Mouse (Mus musculus) hindbrain, embryonic 16.5 days (tissue): Measurements from ENCODE around the gene Olfr191. TPM values are rescaled to one million over a fixed set of nuclear protein-coding genes. Genes with fewer than 3 reads are reported as not detected.
"Not testable (repeated sequence)": the region's sequence is repeated elsewhere in the genome, so short reads cannot be mapped to it uniquely, and the experiment has no call there.

Experiments used
- ATAC-seq: fragments of 200-750 bp; cut with Nextera tagmentation; 2 replicates; pipeline ENCODE4 v1.8.0; 2017; ENCODE audit warnings: moderate TSS enrichment, moderate library complexity
- H3K27ac ChIP-seq: fragments of 300-500 bp; sonication (generic); 2 replicates; pipeline ENCODE4 v1.5.1; 2014; ENCODE audit warnings: low read depth, mild to moderate bottlenecking, control low read depth, low read length, moderate library complexity
- H3K27me3 ChIP-seq: fragments of 300-500 bp; sonication (generic); replicated peaks from 2 replicates; pipeline ENCODE4 v1.6.1; 2014; ENCODE audit warnings: low read length; ENCODE audit not compliant: control insufficient read depth, insufficient read depth
- H3K36me3 ChIP-seq: fragments of 300-500 bp; sonication (generic); 2 replicates; pipeline ENCODE4 v1.6.1; 2014; ENCODE audit warnings: mild to moderate bottlenecking, low read length, moderate library complexity, mixed read lengths; ENCODE audit not compliant: control insufficient read depth, insufficient read depth
- H3K4me1 ChIP-seq: fragments of 300-500 bp; sonication (generic); 2 replicates; pipeline ENCODE4 v1.6.1; 2014; ENCODE audit warnings: low read depth, low read length; ENCODE audit not compliant: control insufficient read depth, insufficient read depth
- H3K4me2 ChIP-seq: fragments of 300-500 bp; sonication (generic); 2 replicates; pipeline ENCODE4 v1.6.1; 2014; ENCODE audit warnings: mild to moderate bottlenecking, low read length, control low read depth, moderate library complexity
- H3K4me3 ChIP-seq: fragments of 300-500 bp; sonication (generic); 2 replicates; pipeline ENCODE4 v1.5.1; 2014; ENCODE audit warnings: mild to moderate bottlenecking, low read length, control low read depth, moderate library complexity
- H3K9ac ChIP-seq: fragments of 300-500 bp; sonication (generic); 2 replicates; pipeline ENCODE4 v1.6.1; 2014; ENCODE audit warnings: low read depth, mild to moderate bottlenecking, control low read depth, low read length, moderate library complexity
- H3K9me3 ChIP-seq: fragments of 300-500 bp; sonication (generic); 2 replicates; pipeline ENCODE4 v1.6.1; 2014; ENCODE audit warnings: mild to moderate bottlenecking, low read length, moderate library complexity; ENCODE audit not compliant: control insufficient read depth
- WGBS: fragments of 180-500 bp; shearing (Covaris S2); extraction: QIAGEN DNeasy Blood & Tissue Kit; methylation state at CpG from one replicate; pipeline ENCODE4 v1.1.7; 2014; 5-methylcytosine and 5-hydroxymethylcytosine counted together
- polyA plus RNA-seq: library from polyadenylated mRNA; unstranded; fragments of >200 nt; fragmentation: Nextera tagmentation; extraction: Ambion mirVana; gene quantifications from 2 replicates; pipeline ENCODE4 v1.2.1, GENCODE M21; 2015

Gene Olfr191
- polyA plus RNA-seq, 1 experiment from 2014 or later, result not detected

GRCm38 (mm10) chr16:59062411-59062810 is 27.2 kb downstream of the Olfr191 start:
- not testable (repeated sequence) for ATAC-seq, H3K9ac ChIP-seq, H3K27me3 ChIP-seq, H3K4me3 ChIP-seq, H3K4me2 ChIP-seq, H3K9me3 ChIP-seq, H3K4me1 ChIP-seq, H3K27ac ChIP-seq, H3K36me3 ChIP-seq
- WGBS, result 65% methylated on average over 3 of the region's 3 CpGs

- not testable (repeated sequence) for H3K27me3 ChIP-seq, H3K4me3 ChIP-seq, H3K4me1 ChIP-seq, ATAC-seq, H3K9ac ChIP-seq, H3K27ac ChIP-seq, H3K36me3 ChIP-seq, H3K9me3 ChIP-seq, H3K4me2 ChIP-seq
- 96% methylated on average over 2 of the region's 2 CpGs for WGBS
Observed at GRCm38 (mm10) chr16:59049286-59049685, 40.3 kb downstream of the Olfr191 start.

GRCm38 (mm10) chr16:59048860-59049259 is 40.8 kb downstream of the Olfr191 start:
- WGBS, result 84% methylated on average over 1 of the region's 1 CpGs
- H3K27ac ChIP-seq, result no peak overlapping the region
- H3K9ac ChIP-seq, result no peak overlapping the region
- no peak overlapping the region for H3K4me3 ChIP-seq
- no peak for ATAC-seq
- H3K9me3 ChIP-seq, result no peaks in the 10 kb centered on the region
- no peaks in the 10 kb centered on the region for H3K27me3 ChIP-seq
- H3K4me2 ChIP-seq, result no peak overlapping the region
- no peaks in the 10 kb centered on the region for H3K4me1 ChIP-seq
- no peaks in the 10 kb centered on the region for H3K36me3 ChIP-seq

DNA sequence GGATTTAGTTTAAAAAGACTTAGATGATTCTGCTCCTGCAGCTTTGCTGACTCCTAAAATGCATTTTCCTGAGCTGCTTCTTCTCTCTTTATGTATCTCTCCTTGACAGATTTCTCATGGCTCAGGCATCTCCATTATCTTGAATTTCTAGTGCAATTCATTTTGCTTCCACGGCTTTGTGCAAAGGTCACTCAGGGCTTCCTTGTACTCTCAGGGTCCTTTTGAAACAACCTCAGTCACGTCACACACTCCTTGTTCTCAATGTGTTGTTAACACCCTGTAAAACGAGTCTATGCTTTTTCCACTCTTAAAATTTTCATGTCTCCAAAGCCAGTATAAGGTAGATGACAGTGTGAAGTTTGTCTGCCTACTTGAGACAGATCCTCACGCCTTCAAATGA is 42.0 kb downstream of the Olfr191 start:
- 54% methylated on average over 4 of the region's 4 CpGs for WGBS
- H3K4me3 ChIP-seq, result no peak overlapping the region
- no peak for ATAC-seq

DNA sequence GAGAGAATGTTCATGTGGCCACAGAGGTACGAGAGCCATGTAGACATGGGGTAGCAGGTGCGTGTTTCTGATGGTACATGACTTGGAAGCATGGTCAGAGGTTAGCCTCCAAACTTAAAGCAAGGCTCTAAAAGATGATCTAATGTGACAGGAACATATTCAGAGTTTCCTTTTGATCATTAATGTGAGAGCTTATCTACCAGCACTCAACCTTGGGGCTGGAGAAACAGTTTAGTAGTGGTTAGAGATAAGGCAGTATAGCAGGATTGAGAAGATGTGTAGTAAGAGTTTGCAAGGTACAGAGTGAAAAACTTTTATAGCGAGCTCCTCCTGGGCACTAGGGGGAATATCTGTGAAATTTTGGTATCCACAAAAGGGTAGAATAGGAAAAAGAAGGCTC is 43.8 kb downstream of the Olfr191 start:
- Histone ChIP-seq H3K36me3 (no peaks in the 10 kb centered on the region), H3K9me3 (no peaks in the 10 kb centered on the region), H3K4me3 (no peak overlapping the region), H3K27me3 (no peaks in the 10 kb centered on the region), H3K9ac (no peak overlapping the region), H3K27ac (no peak overlapping the region), H3K4me2 (no peak overlapping the region), H3K4me1 (no peaks in the 10 kb centered on the region)
- no peak for ATAC-seq
- 84% methylated on average over 3 of the region's 3 CpGs for WGBS

More for the DNA sequence above, 42.0 kb downstream of the Olfr191 start:
- Histone ChIP-seq H3K36me3 (no peaks in the 10 kb centered on the region), H3K9ac (no peak overlapping the region), H3K4me1 (no peaks in the 10 kb centered on the region), H3K27me3 (no peaks in the 10 kb centered on the region), H3K9me3 (no peaks in the 10 kb centered on the region), H3K4me2 (no peak overlapping the region), H3K27ac (no peak overlapping the region)

DNA sequence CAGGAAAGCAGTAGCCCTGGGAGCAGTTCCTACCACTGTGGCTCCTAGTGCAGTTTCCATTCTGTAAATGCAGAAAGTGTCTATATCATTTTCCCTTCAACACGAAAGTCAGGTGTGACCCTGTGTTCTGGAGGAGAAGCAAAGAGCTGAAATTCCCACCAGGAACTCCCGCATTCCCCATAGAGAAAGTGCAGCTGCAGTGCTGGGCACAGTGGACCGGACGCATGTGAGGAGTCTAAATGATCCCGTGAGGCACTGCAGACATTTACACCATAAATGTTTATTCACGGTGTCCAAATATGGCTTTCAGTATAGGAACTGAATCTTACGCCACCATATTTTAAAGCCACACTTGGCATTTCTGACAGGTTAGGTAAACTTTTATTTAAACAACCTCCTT is 49.9 kb downstream of the Olfr191 start, which contains the start of gene Olfr187:
TSS of gene Olfr187 (minus strand) at position 58 of the 400 bp plus-strand sequence.
- Histone ChIP-seq H3K4me1 (no peaks in the 10 kb centered on the region), H3K4me3 (no peak within 1 kb of the TSS)
- WGBS, result 86% methylated on average over 7 of the region's 7 CpGs

More for the DNA sequence above, 49.9 kb downstream of the Olfr191 start, which contains the start of gene Olfr187:
- Histone ChIP-seq H3K4me2 (no peak within 1 kb of the TSS), H3K9ac (no peak within 1 kb of the TSS), H3K27me3 (no peaks in the 10 kb centered on the region), H3K36me3 (no peaks in the 10 kb centered on the region), H3K9me3 (no peaks in the 10 kb centered on the region), H3K27ac (no peak within 1 kb of the TSS)
- no peak for ATAC-seq

Other genes with a start within 250 kb of the Olfr191 start
- not detected in 2 replicates for gene Olfr177, start 215.1 kb downstream of the Olfr191 start, polyA plus RNA-seq
- not detected in 2 replicates for gene Olfr178, start 197.8 kb downstream of the Olfr191 start, polyA plus RNA-seq
- gene Olfr181, start 161.1 kb downstream of the Olfr191 start, polyA plus RNA-seq, result not detected in 2 replicates
- gene Olfr180, start 160.4 kb downstream of the Olfr191 start, polyA plus RNA-seq, result not detected in 2 replicates
- not detected in 2 replicates for gene Olfr183, start 94.5 kb downstream of the Olfr191 start, polyA plus RNA-seq
- gene Olfr186, start 59.5 kb downstream of the Olfr191 start, polyA plus RNA-seq, result not detected in 2 replicates
- not detected in 2 replicates for gene Olfr187, start 50.1 kb downstream of the Olfr191 start, polyA plus RNA-seq
- not detected in 2 replicates for gene Olfr190, start 11.8 kb downstream of the Olfr191 start, polyA plus RNA-seq
- gene Olfr193, start 22.1 kb upstream of the Olfr191 start, polyA plus RNA-seq, result not detected in 2 replicates
- not detected in 2 replicates for gene Olfr194, start 31.2 kb upstream of the Olfr191 start, polyA plus RNA-seq
- gene Olfr195, start 57.2 kb upstream of the Olfr191 start, polyA plus RNA-seq, result not detected in 2 replicates
- not detected in 2 replicates for gene Olfr196, start 80.6 kb upstream of the Olfr191 start, polyA plus RNA-seq
- gene Olfr198, start 113.7 kb upstream of the Olfr191 start, polyA plus RNA-seq, result not detected in 2 replicates
- gene Olfr199, start 129.9 kb upstream of the Olfr191 start, polyA plus RNA-seq, result not detected in 2 replicates
- gene Olfr201, start 182.8 kb upstream of the Olfr191 start, polyA plus RNA-seq, result not detected in 2 replicates
- gene Olfr202, start 197.0 kb upstream of the Olfr191 start, polyA plus RNA-seq, result not detected in 2 replicates
- not detected in 2 replicates for gene Olfr203, start 209.1 kb upstream of the Olfr191 start, polyA plus RNA-seq
- not detected in 2 replicates for gene Olfr204, start 228.4 kb upstream of the Olfr191 start, polyA plus RNA-seq
- not detected in 2 replicates for gene Olfr205, start 241.3 kb upstream of the Olfr191 start, polyA plus RNA-seq